Mouse (Mus musculus) adipocyte (in vitro differentiated cells): Measurements from ENCODE around the gene Pramef20.
"Not testable (repeated sequence)": the region's sequence is repeated elsewhere in the genome, so short reads cannot be mapped to it uniquely, and the experiment has no call there.

ENCODE experiments used
- DNase-seq: peaks from one replicate; pipeline ENCODE4 v3.0.0-alpha.2; 2016; ENCODE audit warnings: low spot score

Pramef20 gene

DNA sequence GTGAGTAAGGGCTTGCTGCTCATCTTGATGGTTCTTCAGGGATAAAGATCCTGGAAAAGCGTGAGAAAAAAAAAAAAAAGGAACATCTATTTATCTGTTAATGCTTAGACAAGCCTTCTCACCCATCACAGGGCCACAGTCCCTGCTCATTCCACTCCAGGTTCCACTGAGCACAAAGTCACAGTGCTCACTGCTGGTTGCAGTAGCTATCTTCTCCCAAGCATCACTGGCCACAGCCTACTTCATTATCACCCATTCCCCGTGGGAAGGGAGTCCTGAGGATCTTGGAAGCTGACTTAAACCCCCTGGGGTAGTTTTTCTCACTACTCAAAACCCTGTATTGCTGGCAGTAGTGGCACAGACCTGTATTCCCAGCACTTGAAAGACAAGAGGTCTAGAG, at the start of gene Pramef20:
Pramef20 (minus strand) TSS at position 23 of the 400 bp plus-strand sequence.
- no peak for DNase-seq

DNA sequence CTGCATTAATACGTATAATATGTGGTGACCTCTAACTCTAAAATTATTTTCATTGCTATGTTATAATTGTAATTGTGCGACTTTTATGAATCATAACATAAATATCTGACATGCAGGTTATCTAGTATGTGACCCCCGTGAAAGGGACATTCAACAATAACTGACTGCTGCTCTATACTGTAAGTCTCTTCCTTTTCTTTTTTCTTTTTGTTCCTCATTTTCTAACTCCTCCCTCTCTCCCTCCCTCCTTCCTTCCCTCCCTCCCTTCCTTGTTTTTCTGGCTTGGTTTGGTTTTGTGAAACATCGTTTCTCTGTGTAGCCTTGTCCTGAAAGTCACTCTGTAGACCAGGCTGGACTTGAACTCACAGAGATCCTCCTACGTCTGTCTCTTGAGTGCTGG, 46.9 kb upstream of the Pramef20 start:
- DNase-seq = no peak

DNA sequence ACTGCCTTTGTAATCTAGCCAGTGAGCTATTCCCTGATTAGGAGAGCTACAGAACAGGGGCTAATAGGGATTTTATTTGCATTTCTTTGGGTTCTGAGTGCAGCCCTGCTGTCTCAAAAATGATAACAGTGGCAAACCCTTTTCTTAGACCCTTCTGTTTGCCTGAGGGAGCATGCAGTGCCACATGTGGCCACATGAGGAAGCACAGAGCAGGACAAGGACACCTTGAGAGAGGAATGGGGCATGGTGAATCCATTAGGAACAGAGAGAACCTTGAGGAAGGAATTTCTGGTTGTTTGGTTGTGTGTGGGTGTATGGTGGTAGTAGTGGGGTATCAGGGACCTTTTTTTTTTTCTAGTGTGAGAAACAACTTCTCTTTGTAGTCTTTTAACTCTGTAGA, 42.9 kb upstream of the Pramef20 start:
- no peak for DNase-seq

DNA sequence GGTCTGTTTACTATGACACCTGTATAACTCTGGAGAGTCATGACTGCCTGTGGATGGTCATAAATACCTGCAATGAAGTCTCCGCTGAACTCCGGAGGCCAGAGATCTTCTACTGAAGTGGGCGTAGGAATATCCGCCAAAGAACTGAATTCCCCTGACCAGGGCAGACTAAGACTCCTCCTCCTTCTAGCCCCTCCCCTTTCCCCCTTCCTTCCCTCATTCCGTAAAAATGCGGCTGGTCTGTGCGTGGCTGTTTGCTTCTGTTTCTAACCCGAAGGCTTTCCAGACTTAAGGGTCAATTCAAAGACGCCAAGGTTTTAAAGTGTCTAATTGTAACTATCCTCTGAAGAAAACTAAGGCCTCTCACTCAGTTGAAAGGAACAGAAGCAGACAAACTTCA, 30.6 kb upstream of the Pramef20 start, which contains the start of gene Pramef12:
Pramef12 (minus strand) TSS at position 175 of the 400 bp plus-strand sequence.
- no peak for DNase-seq

DNA sequence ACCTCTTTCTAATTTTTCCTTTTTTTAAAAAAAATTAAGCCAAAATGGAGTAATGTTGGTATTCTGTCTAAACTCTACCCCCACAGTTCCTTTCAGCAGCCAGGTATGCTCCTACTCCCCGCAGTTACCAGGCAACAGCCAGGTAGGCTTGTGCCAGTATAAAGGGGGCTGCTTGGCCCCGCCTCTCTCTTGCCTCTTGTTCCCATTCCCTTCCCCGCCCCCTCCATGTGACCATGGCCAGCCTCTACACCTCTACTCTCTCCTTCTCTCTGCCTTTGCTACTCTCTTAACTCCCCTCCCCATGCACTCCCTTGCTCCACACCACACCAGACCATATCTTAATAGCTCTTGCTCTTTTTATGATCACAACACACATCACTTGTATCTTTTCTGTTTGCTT, 28.5 kb upstream of the Pramef20 start:
- DNase-seq = no peak

DNA sequence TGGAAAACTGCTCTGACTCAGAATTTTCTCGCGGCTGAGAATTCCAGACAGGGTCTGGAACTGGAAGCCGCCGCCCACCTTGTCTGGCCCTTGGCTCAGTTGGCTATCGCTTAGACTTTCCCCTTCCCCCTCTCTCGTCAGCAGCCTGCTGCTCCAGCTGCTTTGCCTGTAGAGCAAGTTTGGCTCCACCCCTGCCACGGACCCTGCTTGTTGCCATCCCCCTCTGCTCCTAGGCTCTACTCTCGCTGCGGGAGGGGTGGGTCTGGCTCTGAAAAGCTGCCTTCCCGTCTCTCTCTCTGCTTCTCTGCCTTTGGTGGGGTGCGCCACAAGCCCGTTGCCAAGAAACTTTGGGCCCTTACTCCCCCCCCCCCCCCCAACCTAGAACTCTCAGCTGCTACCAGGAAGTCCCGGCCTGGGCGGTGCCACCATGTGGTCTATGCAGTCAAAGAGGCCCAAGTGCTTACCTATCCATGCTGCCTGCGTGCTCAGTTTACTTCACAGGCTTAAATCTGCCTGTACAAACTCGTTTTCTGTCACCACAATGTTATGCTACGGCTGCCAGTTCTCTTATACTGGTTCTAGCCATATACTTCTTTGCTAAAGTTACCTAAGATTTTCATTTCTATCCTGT, 26.8 kb upstream of the Pramef20 start:
- no peak for DNase-seq

DNA sequence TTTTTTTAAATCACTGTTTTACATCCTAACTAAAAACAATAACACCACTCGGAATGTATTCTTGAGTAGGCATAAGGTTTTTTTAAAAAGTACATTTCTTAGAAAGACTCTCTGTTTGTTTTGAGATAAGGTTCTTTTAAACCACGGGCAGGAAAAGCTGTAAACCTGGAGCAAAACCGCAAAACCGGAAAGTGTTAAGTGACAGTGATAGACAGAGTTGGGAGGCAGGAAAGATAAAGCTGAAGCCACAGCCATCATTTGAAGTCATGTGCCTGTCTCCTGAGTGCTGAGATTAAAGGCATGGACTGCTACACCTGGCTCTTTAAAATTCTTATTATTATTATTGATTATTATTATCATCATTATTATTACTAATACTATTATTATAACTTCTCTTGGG, 25.0 kb upstream of the Pramef20 start:
- DNase-seq = no peak

DNA sequence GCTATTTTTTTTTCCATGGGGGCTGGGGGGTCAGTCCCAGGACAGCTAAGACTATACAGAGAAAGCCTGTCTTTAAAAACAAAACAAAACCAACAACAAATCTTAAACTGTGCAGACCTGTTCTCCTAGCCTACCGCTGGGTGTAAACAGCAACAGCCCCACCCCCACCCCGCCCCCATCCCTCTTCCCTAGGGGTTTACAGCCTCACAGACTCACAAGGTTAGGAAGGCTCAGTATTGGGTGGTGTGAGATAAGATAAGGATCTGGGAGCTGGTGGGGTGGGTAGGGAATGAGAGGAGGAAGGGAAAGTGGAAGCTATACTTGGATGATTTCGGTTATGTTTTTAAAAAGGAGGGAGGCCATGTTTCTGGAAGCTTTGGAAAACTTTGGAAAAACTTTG, 18.6 kb upstream of the Pramef20 start:
- no peak for DNase-seq

DNA sequence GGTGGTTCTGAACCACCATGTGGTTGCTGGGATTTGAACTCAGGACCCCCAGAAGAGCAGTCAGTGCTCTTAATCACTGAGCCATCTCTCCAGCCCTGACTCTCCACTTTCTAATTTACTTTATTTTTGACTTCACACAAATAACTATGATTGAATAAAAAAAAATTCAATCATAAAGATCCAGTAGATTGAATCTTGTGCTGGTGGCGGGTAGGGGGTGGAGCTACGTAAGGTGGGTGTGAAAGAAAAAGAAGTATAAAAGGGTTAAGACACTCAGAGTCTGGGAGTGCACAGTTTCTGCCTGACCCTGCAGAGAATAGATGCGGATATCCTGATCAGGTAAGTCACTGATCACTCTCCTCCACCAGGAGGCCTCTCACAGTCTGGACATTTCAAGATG, 20.1 kb downstream of the Pramef20 start, which contains the start of gene Gm13119:
Gm13119 (plus strand) TSS at position 301 of the 400 bp plus-strand sequence.
- not testable (repeated sequence) for DNase-seq

DNA sequence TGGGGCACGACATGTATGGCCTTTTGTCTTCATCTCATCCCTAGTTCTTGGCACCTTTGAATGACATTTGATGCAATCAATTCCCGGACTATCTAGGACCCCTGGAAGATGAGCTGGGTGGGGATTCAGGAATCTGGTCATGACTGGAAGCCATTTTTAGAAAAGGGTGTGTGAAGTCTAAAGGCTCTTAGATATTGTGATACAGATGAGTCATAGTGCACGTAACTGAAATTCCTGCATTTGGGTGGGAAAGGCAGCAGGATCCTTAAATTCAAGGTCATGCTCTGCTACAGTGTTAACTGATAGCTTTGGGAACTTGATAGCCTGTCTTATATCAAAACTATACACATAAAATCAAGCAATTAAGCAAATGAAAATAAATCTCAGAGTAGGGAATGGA, 41.9 kb downstream of the Pramef20 start:
- DNase-seq = not testable (repeated sequence)

DNA sequence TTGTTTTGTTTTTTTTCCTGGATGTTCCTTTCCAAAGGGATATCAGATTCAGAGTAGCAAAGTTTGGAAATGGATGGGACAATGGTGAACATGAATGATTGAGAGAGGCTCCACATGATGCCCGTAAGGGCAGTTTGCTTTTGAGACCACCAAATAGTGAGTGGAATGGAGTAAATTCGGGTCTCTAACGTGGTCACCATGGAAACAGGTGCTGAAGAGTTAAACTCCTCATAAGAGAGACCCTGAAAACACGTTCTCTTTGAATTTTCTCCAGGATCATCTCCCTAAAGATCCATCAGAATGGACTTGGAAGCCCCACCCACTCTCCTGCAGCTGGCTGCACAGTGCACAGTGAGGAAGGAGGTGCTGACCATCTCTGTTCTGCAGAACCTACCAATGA, 47.8 kb downstream of the Pramef20 start, which contains the start of gene Gm13128:
Gm13128 (plus strand) TSS at position 301 of the 400 bp plus-strand sequence.
- DNase-seq = not testable (repeated sequence)
